Mouse (Mus musculus) gastrocnemius, adult 2 months (tissue): ENCODE data around the gene Map2k5. TPM values are rescaled to one million over a fixed set of nuclear protein-coding genes. Genes with fewer than 3 reads are reported as not detected.

Source experiments
- DNase-seq: peaks from one replicate; pipeline ENCODE4 v3.0.0; 2022
- H3K27ac ChIP-seq: fragments of 200-600 bp; 2 replicates; pipeline ENCODE4 v1.8.1; 2022; ENCODE audit warnings: mild to moderate bottlenecking
- H3K4me3 ChIP-seq: fragments of 200-600 bp; 2 replicates; pipeline ENCODE4 v1.8.1; 2022; ENCODE audit warnings: mild to moderate bottlenecking, moderate library complexity
- CTCF ChIP-seq: fragments of 200-600 bp; IDR thresholded peaks from 2 replicates; pipeline ENCODE4 v1.8.1; 2022; ENCODE audit warnings: antibody characterized with exemption, mild to moderate bottlenecking, moderate library complexity
- intact Hi-C: fragments of 180-260 bp; cut with DNase I; formaldehyde crosslinking; loops from one replicate; pipeline ENCODE4 v1.15.1; 2025
- total RNA-seq, 2 experiments: library from RNA; stranded (reverse); gene quantifications; 2 replicates each; pipeline ENCODE4 v1.2.3; 2021

Map2k5 gene
- total RNA-seq, 2 experiments from 2014 or later: 14.3 to 16.4 TPM

- intact Hi-C loops: no loop called here
- H3K27ac ChIP-seq: no peak overlapping the region
- no peak for DNase-seq
- no peak overlapping the region for H3K4me3 ChIP-seq
- no peak for TF ChIP-seq CTCF
These were observed 143.3 kb downstream of the Map2k5 start for GRCm38 (mm10) chr9:63234356-63234755.

GRCm38 (mm10) chr9:63230289-63230688 lies 147.4 kb downstream of the Map2k5 start:
- TF ChIP-seq CTCF: no peak
- no peak overlapping the region for H3K4me3 ChIP-seq
- DNase-seq: no peak
- no peak overlapping the region for H3K27ac ChIP-seq
- intact Hi-C loops: no loop called here

GRCm38 (mm10) chr9:63229124-63229523 lies 148.6 kb downstream of the Map2k5 start:
- no peak for TF ChIP-seq CTCF
- no peak overlapping the region for H3K27ac ChIP-seq

GRCm38 (mm10) chr9:63222161-63222560 lies 155.5 kb downstream of the Map2k5 start:
- TF ChIP-seq CTCF: no peak
- Histone ChIP-seq H3K27ac (no peak overlapping the region), H3K4me3 (no peak overlapping the region)
- intact Hi-C loops: no loop called here
- DNase-seq: no peak

More at GRCm38 (mm10) chr9:63229124-63229523, 148.6 kb downstream of the Map2k5 start:
- intact Hi-C loops: no loop called here
- no peak overlapping the region for H3K4me3 ChIP-seq
- no peak for DNase-seq

GRCm38 (mm10) chr9:63219851-63220250 lies 157.9 kb downstream of the Map2k5 start:
- Histone ChIP-seq H3K27ac (no peak overlapping the region), H3K4me3 (no peak overlapping the region)
- intact Hi-C loops: no loop called here
- TF ChIP-seq CTCF: no peak
- DNase-seq: no peak

GRCm38 (mm10) chr9:63215031-63215430 lies 162.7 kb downstream of the Map2k5 start:
- no peak for DNase-seq
- intact Hi-C loops: no loop called here
- no peak for TF ChIP-seq CTCF
- Histone ChIP-seq H3K4me3 (no peak overlapping the region), H3K27ac (no peak overlapping the region)

GRCm38 (mm10) chr9:63206769-63207276 lies 170.9 kb downstream of the Map2k5 start:
- Histone ChIP-seq H3K4me3 (no peak overlapping the region), H3K27ac (no peak overlapping the region)
- TF ChIP-seq CTCF: no peak
- no peak for DNase-seq
- intact Hi-C loops: no loop called here

- DNase-seq: no peak
- Histone ChIP-seq H3K4me3 (no peak overlapping the region), H3K27ac (no peak overlapping the region)
- intact Hi-C loops: no loop called here
- TF ChIP-seq CTCF: no peak
These were observed 174.2 kb downstream of the Map2k5 start for GRCm38 (mm10) chr9:63203461-63203860.

- Histone ChIP-seq H3K27ac (no peak overlapping the region), H3K4me3 (no peak overlapping the region)
- DNase-seq: no peak
- intact Hi-C loops: no loop called here
- TF ChIP-seq CTCF: no peak; the same call in 1 of the 2 replicates
These were observed 176.1 kb downstream of the Map2k5 start for GRCm38 (mm10) chr9:63201376-63202323.

GRCm38 (mm10) chr9:63197252-63197651 lies 180.4 kb downstream of the Map2k5 start:
- no peak for TF ChIP-seq CTCF
- intact Hi-C loops: no loop called here
- Histone ChIP-seq H3K27ac (no peak overlapping the region), H3K4me3 (no peak overlapping the region)
- no peak for DNase-seq

GRCm38 (mm10) chr9:63196114-63196682 lies 181.5 kb downstream of the Map2k5 start:
- H3K27ac ChIP-seq: no peak overlapping the region
- no peak for TF ChIP-seq CTCF
- no peak overlapping the region for H3K4me3 ChIP-seq
- DNase-seq: no peak
- intact Hi-C loops: no loop called here

- no peak for DNase-seq
- no peak for TF ChIP-seq CTCF
- intact Hi-C loops: no loop called here
- no peak overlapping the region for H3K27ac ChIP-seq
- H3K4me3 ChIP-seq: no peak overlapping the region
These were observed 182.2 kb downstream of the Map2k5 start for GRCm38 (mm10) chr9:63195523-63195922.

GRCm38 (mm10) chr9:63194791-63195190 lies 182.9 kb downstream of the Map2k5 start:
- no peak overlapping the region for H3K27ac ChIP-seq
- intact Hi-C loops: no loop called here
- H3K4me3 ChIP-seq: no peak overlapping the region
- no peak for DNase-seq
- no peak for TF ChIP-seq CTCF
